Mouse (Mus musculus) frontal cortex, adult 2 months (tissue): ENCODE results near the gene Pwp2. TPM values are rescaled to one million over a fixed set of nuclear protein-coding genes. Genes with fewer than 3 reads are reported as not detected.
"Not testable (repeated sequence)": the region's sequence is repeated elsewhere in the genome, so short reads cannot be mapped to it uniquely, and the experiment has no call there.

Source experiments
- DNase-seq, 2 experiments: peaks; one replicate each; pipeline ENCODE4 v3.0.0; 2022; ENCODE audit warnings: low spot score in 1 of 2; ENCODE audit errors: extremely low spot score in 1 of 2
- polyA plus RNA-seq: library from polyadenylated mRNA; depleted of rRNA; stranded (reverse); fragments of >200 nt; gene quantifications from 2 replicates; pipeline ENCODE4 v1.2.3, GENCODE M21; 2012; rRNA removed

Pwp2 gene
- polyA plus RNA-seq, result 16.8 and 18.0 TPM in 2 replicates

GRCm38 (mm10) chr10:78184531-78185380 lies at the start of gene Pwp2:
Gene Pwp2, minus strand, starts transcription at chr10:78185149.
- peak; percentile 84 to 94 for DNase-seq

GRCm38 (mm10) chr10:78233756-78234155 lies 48.8 kb upstream of the Pwp2 start:
- no peak for DNase-seq

- no peak for DNase-seq
Measured at GRCm38 (mm10) chr10:78233161-78233560, 48.2 kb upstream of the Pwp2 start.

- no peak for DNase-seq
Measured at GRCm38 (mm10) chr10:78232301-78232980, 47.5 kb upstream of the Pwp2 start.

GRCm38 (mm10) chr10:78228560-78228928 lies 43.6 kb upstream of the Pwp2 start:
- DNase-seq, result no peak

GRCm38 (mm10) chr10:78227875-78228559 lies 43.1 kb upstream of the Pwp2 start:
- no peak for DNase-seq

- no peak for DNase-seq
Measured at GRCm38 (mm10) chr10:78224136-78224535, 39.2 kb upstream of the Pwp2 start.

- DNase-seq, result no peak
Measured at GRCm38 (mm10) chr10:78222908-78223307, 38.0 kb upstream of the Pwp2 start.

GRCm38 (mm10) chr10:78221315-78221714 lies 36.4 kb upstream of the Pwp2 start:
- peak in 1 of 2 experiments; percentile 52 for DNase-seq

- DNase-seq, result peak in 1 of 2 experiments; percentile 67
Measured at GRCm38 (mm10) chr10:78219528-78219927, 34.6 kb upstream of the Pwp2 start.

GRCm38 (mm10) chr10:78218576-78218975 lies 33.6 kb upstream of the Pwp2 start:
- peak in 1 of 2 experiments; percentile 42 for DNase-seq

- DNase-seq, result no peak
Measured at GRCm38 (mm10) chr10:78216376-78217083, 31.6 kb upstream of the Pwp2 start.

GRCm38 (mm10) chr10:78214371-78214770 lies 29.4 kb upstream of the Pwp2 start:
- DNase-seq, result peak in 1 of 2 experiments; percentile 69

GRCm38 (mm10) chr10:78211311-78211710 lies 26.4 kb upstream of the Pwp2 start:
- peak in 1 of 2 experiments; percentile 35 for DNase-seq

GRCm38 (mm10) chr10:78201182-78201581 lies 16.2 kb upstream of the Pwp2 start:
- no peak for DNase-seq

GRCm38 (mm10) chr10:78192933-78193332 lies 8.0 kb upstream of the Pwp2 start:
- no peak for DNase-seq

- DNase-seq, result not testable (repeated sequence)
Measured at GRCm38 (mm10) chr10:78186076-78186475, 1.1 kb upstream of the Pwp2 start.

- DNase-seq, result no peak
Measured at GRCm38 (mm10) chr10:78185381-78185725, 404 bp upstream of the Pwp2 start.

GRCm38 (mm10) chr10:78183577-78183976 lies 1.4 kb downstream of the Pwp2 start:
- no peak for DNase-seq

- no peak for DNase-seq
Measured at GRCm38 (mm10) chr10:78182321-78182720, 2.6 kb downstream of the Pwp2 start.

GRCm38 (mm10) chr10:78174474-78174873 lies 10.5 kb downstream of the Pwp2 start:
- DNase-seq, result no peak
